Mouse (Mus musculus) liver, embryonic 14.5 days (tissue): ENCODE data around the gene Slc1a2. TPM values are rescaled to one million over a fixed set of nuclear protein-coding genes. Genes with fewer than 3 reads are reported as not detected.

Experiments used
- ATAC-seq: fragments of 200-750 bp; cut with Nextera tagmentation; 2 replicates; pipeline ENCODE4 v1.8.0; 2017; ENCODE audit warnings: moderate number of reproducible peaks, mild to moderate bottlenecking, moderate library complexity; ENCODE audit not compliant: insufficient read depth
- DNase-seq, 3 experiments: peaks; one replicate each; pipeline ENCODE4 v3.0.0-alpha.2; 2012 to 2013; ENCODE audit warnings: low read depth in 3 of 3, low spot score in 3 of 3
- H3K27ac ChIP-seq: fragments of 300-500 bp; sonication (generic); 2 replicates; pipeline ENCODE4 v1.5.1; 2014; ENCODE audit warnings: moderate library complexity, mild to moderate bottlenecking, control low read depth, inconsistent platforms
- H3K27me3 ChIP-seq: fragments of 300-500 bp; sonication (generic); 2 replicates; pipeline ENCODE4 v1.6.1; 2014; ENCODE audit warnings: mild to moderate bottlenecking, low read length, moderate library complexity; ENCODE audit not compliant: control insufficient read depth, insufficient read depth
- H3K36me3 ChIP-seq: fragments of 300-500 bp; sonication (generic); replicated peaks from 2 replicates; pipeline ENCODE4 v1.6.1; 2014; ENCODE audit warnings: low read depth; ENCODE audit not compliant: control insufficient read depth, insufficient read depth
- H3K4me1 ChIP-seq, 2 experiments: fragments of 200-500 bp in 1 of 2; fragments of 300-500 bp in 1 of 2; sonication (generic) in 1 of 2; replicated peaks; 2 replicates each; pipeline ENCODE4 v1.6.1; 2012 to 2014; ENCODE audit warnings: antibody characterized with exemption in 1 of 2, inconsistent platforms in 1 of 2, low read length in 1 of 2; ENCODE audit not compliant: control insufficient read depth in 2 of 2, insufficient read depth in 2 of 2
- H3K4me2 ChIP-seq: fragments of 300-500 bp; sonication (generic); 2 replicates; pipeline ENCODE4 v1.6.1; 2014; ENCODE audit warnings: low read depth, mild to moderate bottlenecking, control low read depth, moderate library complexity
- H3K4me3 ChIP-seq, 2 experiments: fragments of 200-500 bp in 1 of 2; fragments of 300-500 bp in 1 of 2; sonication (generic) in 1 of 2; 2 replicates each; pipeline ENCODE4 v1.5.1; 2012 to 2014; ENCODE audit warnings: low read depth in 2 of 2, low read length in 2 of 2, mild to moderate bottlenecking in 2 of 2, control low read depth in 1 of 2, inconsistent platforms in 1 of 2, moderate library complexity in 1 of 2; ENCODE audit not compliant: insufficient read depth in 1 of 2
- H3K9ac ChIP-seq: fragments of 300-500 bp; sonication (generic); replicated peaks from 2 replicates; pipeline ENCODE4 v1.6.1; 2014; ENCODE audit warnings: mild to moderate bottlenecking, control low read depth, moderate library complexity
- H3K9me3 ChIP-seq: fragments of 300-500 bp; sonication (generic); 2 replicates; pipeline ENCODE4 v1.6.1; 2016; ENCODE audit warnings: low read length, mixed read lengths; ENCODE audit not compliant: control insufficient read depth
- CTCF ChIP-seq: IDR thresholded peaks from 2 replicates; pipeline ENCODE4 v1.5.1; 2016; ENCODE audit warnings: antibody characterized with exemption, low read depth, control low read depth
- EP300 ChIP-seq: IDR thresholded peaks from 2 replicates; pipeline ENCODE4 v1.6.1; 2016; ENCODE audit warnings: antibody characterized with exemption, low read depth
- WGBS: fragments of 180-500 bp; shearing (Covaris S2); extraction: QIAGEN DNeasy Blood & Tissue Kit; methylation state at CpG from one replicate; pipeline ENCODE4 v1.1.7; 2014; ENCODE audit not compliant: insufficient replicate concordance; 5-methylcytosine and 5-hydroxymethylcytosine counted together
- polyA plus RNA-seq, 2 experiments: library from polyadenylated mRNA; depleted of rRNA in 1 of 2; stranded (reverse) in 1 of 2; unstranded in 1 of 2; fragments of >200 nt; fragmentation: Nextera tagmentation in 1 of 2; extraction: Ambion mirVana in 1 of 2; gene quantifications; 2 replicates each; pipeline versions ENCODE4 v1.2.1 to v1.2.3; 2012 to 2014

Gene Slc1a2
- polyA plus RNA-seq, 2 experiments = 0.29 to 1.0 TPM

DNA sequence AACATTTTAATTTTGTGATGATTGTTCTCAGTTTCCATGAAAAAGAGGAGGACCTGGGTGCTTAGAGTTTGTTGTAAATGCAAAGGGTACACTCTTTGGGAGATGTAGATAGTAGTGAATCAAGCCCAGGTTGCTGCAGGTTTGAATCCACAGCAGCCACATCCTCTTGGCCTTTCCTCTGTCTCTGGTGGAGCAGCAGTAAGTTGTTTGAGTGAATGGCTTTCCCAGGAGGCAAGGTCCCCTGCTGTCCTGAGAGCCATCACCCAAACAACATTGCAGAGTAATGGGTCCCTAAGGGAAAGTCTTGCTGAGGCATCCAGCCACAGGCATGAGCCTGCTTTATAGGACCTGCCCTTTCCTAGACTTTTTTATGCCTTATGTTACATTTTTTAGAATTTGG is 37.1 kb downstream of the Slc1a2 start:
- H3K4me1 ChIP-seq = peaks cover 0 to 2% of the 10 kb centered on the region in 2 experiments; a peak in 1 of 4 replicates
- H3K27ac ChIP-seq = no peak overlapping the region
- no peaks in the 10 kb centered on the region for H3K27me3 ChIP-seq
- no peak overlapping the region for H3K9ac ChIP-seq
- H3K4me2 ChIP-seq = no peak overlapping the region
- no peak overlapping the region for H3K4me3 ChIP-seq
- DNase-seq (no peak), ATAC-seq (no peak)
- no peaks in the 10 kb centered on the region for H3K9me3 ChIP-seq
- TF ChIP-seq CTCF (no peak), EP300 (no peak)
- no peaks in the 10 kb centered on the region for H3K36me3 ChIP-seq

DNA sequence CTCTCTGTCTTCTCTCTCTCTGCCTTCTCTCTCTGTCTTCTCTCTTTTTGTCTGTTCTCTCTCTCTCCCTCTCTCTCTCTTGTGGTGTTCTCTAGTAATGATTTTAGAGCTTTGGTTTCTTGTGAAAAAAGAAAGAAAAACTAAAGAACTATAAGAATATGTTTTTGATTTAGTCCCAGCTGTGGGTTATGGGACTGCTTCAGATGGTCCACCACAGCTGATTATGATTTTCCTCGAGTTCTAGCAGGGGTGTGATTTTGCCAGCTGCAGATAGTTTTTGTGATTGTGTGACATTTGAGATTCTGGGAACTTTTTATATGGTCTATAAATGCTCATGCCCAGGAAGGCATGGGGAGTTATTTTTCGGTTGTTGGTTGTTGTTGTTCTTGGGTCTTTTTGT is 39.3 kb downstream of the Slc1a2 start:
- ATAC-seq (no peak), DNase-seq (no peak)
- no peak overlapping the region for H3K9ac ChIP-seq
- no peaks in the 10 kb centered on the region for H3K27me3 ChIP-seq
- peaks cover 0 to 2% of the 10 kb centered on the region in 2 experiments; a peak in 1 of 4 replicates for H3K4me1 ChIP-seq
- H3K4me3 ChIP-seq = no peak overlapping the region
- H3K27ac ChIP-seq = no peak overlapping the region
- no peak overlapping the region for H3K4me2 ChIP-seq
- H3K36me3 ChIP-seq = no peaks in the 10 kb centered on the region
- no peaks in the 10 kb centered on the region for H3K9me3 ChIP-seq
- 32% methylated on average over 2 of the region's 2 CpGs for WGBS
- no peak for TF ChIP-seq EP300
- no peak for TF ChIP-seq CTCF

DNA sequence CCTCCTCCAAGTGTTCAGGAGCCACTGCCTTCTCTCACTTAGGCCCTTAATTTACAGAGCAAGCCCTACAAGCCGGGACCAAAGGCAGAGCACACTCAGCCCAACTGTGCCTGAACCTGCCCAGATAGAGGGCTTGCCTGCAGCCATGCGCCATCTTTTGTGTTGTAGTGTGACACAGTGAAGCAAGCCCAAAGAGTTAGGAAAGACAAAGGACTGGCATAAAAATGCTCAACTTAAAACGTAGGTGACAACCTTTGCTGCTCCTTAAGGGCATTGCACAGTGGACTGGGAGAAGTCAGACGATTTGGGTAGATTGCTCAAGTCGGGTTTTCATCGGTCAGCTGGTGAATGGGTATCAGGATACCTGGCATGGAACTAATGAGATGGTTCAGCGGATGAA is 41.5 kb downstream of the Slc1a2 start:
- no peaks in the 10 kb centered on the region for H3K27me3 ChIP-seq
- H3K4me1 ChIP-seq = no peaks in the 10 kb centered on the region
- 62% methylated on average over 7 of the region's 7 CpGs for WGBS
- no peak overlapping the region for H3K4me3 ChIP-seq
- ATAC-seq (no peak), DNase-seq (no peak)
- no peak overlapping the region for H3K27ac ChIP-seq
- no peaks in the 10 kb centered on the region for H3K36me3 ChIP-seq
- TF ChIP-seq EP300 (no peak), CTCF (no peak)
- H3K9ac ChIP-seq = no peak overlapping the region
- H3K4me2 ChIP-seq = no peak overlapping the region
- no peaks in the 10 kb centered on the region for H3K9me3 ChIP-seq

DNA sequence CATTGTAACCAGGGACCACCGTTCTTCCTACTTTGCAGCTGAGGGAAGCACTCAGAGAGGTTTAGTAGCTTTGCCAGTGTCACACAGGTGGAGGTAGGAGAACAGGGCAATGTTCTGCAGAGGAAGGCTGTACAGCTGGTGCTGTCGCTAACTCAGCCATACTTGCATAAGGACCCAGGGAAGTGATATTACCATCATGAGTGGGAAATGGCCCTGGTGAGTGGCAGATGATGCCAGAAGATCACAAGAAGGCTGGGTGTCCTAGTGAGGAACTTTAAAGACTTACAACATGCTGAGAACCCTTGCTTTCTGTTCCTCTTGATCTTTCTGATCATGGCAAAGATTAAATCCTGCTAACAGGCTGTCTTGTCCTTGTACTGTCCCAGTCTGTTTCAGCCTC is 42.2 kb downstream of the Slc1a2 start:
- TF ChIP-seq CTCF = no peak
- no peak for TF ChIP-seq EP300
- WGBS = 81% methylated on average over 2 of the region's 2 CpGs
- Histone ChIP-seq H3K27ac (no peak overlapping the region), H3K36me3 (no peaks in the 10 kb centered on the region), H3K4me3 (no peak overlapping the region), H3K9me3 (no peaks in the 10 kb centered on the region), H3K9ac (no peak overlapping the region), H3K4me1 (no peaks in the 10 kb centered on the region), H3K4me2 (no peak overlapping the region), H3K27me3 (no peaks in the 10 kb centered on the region)
- DNase-seq (no peak), ATAC-seq (no peak)

DNA sequence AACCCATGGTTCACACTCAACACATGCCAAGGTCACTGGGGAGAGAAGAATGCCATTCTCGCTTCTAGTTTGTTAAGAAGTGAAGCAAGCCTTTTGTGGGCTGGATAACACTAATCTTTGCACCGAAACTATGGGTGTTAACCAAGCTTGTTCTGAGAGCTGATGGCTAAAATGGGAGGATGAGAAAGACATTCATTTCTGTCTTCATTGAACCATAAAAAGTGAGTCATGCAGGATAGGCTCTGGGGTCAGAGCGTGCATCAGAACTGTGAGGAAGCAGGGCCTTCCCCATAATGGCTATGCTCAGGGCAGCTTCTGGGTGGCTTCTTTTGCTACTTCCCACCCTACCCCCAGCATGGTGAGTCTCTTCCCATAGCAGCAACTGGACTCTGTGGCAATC is 42.9 kb downstream of the Slc1a2 start:
- H3K4me3 ChIP-seq = no peak overlapping the region
- TF ChIP-seq EP300 = no peak
- no peak for TF ChIP-seq CTCF
- ATAC-seq (no peak), DNase-seq (no peak)
- H3K9ac ChIP-seq = no peak overlapping the region
- no peaks in the 10 kb centered on the region for H3K36me3 ChIP-seq
- H3K27me3 ChIP-seq = no peaks in the 10 kb centered on the region
- no peak overlapping the region for H3K4me2 ChIP-seq
- H3K9me3 ChIP-seq = no peaks in the 10 kb centered on the region
- no peaks in the 10 kb centered on the region for H3K4me1 ChIP-seq
- 52% methylated on average over 3 of the region's 3 CpGs for WGBS
- H3K27ac ChIP-seq = no peak overlapping the region
